Mouse (Mus musculus) spleen, adult 2 months (tissue): ENCODE data around the gene Zfp970.
"Not testable (repeated sequence)": the region's sequence is repeated elsewhere in the genome, so short reads cannot be mapped to it uniquely, and the experiment has no call there.

ENCODE experiments used
- CTCF ChIP-seq: fragments of 200-500 bp; IDR thresholded peaks from 2 replicates; pipeline ENCODE4 v1.5.1; 2011; ENCODE audit warnings: mild to moderate bottlenecking, inconsistent platforms; ENCODE audit not compliant: insufficient read depth, insufficient read length, insufficient replicate concordance; ENCODE audit errors: extremely low read depth
- POLR2A ChIP-seq: fragments of 200-500 bp; IDR thresholded peaks from 2 replicates; pipeline ENCODE4 v1.6.1; 2011; ENCODE audit warnings: low read depth, low read length, inconsistent platforms

DNA sequence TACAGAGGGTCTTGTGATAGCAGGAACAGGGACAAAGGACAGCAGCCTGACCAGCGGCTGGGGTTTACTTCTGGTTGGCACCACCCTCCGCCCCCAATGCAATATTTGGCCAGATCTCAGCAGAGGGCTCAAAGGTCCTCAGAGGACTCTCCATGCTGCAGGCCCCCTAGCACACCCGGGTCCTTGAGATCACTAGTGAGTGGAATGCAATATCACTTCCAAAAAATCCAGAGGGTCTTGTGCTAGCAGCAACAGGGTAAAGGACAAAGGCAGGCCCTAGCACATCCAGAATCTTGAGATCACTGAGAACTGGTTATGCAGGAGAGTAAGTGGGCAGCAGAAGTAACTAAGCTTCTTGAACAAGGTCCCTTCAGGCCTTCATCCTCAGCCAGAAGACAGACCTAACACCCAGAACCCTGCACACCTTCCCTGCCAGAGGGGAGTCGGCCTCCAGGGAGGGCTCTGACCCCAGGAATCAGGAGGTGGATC, 49.5 kb downstream of the Zfp970 start:
- TF ChIP-seq CTCF, POLR2A: not testable (repeated sequence)
